Mouse (Mus musculus): ENCODE data around the gene Sema3g. TPM values are rescaled to one million over a fixed set of nuclear protein-coding genes. Genes with fewer than 3 reads are reported as not detected.

Gene Sema3g
- total RNA-seq, 2 experiments from 2014 or later = 0.02 to 0.04 TPM

DNA sequence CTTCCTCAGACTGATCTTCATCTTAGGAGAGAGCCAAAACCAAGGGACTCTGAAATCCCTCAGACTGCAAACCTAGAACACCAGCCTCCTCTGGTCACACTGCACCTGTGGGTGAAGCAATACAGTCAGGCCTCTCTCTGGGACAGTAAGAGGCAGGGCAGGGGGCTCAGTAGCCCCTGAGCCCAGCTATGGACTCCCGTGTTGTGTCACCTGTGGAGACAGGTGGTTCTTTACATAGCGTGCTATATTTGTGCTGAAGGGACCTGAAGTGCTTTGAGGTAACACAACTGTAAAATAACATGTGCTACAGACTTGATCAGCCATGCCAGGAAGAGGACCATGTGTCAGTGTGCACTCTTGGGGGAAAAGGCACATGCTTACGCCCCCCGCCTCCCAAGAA is 22.1 kb upstream of the Sema3g start:
- no peak for ATAC-seq (replicated peaks; ENCODE audit: poor library complexity)

DNA sequence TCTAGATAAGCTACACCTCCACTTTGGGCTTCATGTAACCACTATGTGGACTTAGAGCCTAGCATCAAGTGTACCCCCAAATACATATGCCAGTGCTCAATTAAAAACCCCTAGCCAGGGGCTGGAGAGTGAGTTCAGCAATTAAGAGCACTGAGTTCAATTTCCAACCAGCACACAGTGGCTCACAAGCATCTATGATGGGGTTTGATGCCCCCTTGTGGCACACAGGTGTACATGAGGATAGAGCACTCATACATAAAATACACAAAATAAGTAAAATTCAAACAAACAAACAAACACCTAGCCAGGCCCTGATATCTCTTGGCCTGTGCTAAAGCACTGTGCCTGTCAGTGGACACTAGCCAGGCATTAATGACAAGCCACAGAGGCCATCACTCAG is 21.7 kb upstream of the Sema3g start:
- peak; percentile 65 for ATAC-seq (replicated peaks; ENCODE audit: poor library complexity)

DNA sequence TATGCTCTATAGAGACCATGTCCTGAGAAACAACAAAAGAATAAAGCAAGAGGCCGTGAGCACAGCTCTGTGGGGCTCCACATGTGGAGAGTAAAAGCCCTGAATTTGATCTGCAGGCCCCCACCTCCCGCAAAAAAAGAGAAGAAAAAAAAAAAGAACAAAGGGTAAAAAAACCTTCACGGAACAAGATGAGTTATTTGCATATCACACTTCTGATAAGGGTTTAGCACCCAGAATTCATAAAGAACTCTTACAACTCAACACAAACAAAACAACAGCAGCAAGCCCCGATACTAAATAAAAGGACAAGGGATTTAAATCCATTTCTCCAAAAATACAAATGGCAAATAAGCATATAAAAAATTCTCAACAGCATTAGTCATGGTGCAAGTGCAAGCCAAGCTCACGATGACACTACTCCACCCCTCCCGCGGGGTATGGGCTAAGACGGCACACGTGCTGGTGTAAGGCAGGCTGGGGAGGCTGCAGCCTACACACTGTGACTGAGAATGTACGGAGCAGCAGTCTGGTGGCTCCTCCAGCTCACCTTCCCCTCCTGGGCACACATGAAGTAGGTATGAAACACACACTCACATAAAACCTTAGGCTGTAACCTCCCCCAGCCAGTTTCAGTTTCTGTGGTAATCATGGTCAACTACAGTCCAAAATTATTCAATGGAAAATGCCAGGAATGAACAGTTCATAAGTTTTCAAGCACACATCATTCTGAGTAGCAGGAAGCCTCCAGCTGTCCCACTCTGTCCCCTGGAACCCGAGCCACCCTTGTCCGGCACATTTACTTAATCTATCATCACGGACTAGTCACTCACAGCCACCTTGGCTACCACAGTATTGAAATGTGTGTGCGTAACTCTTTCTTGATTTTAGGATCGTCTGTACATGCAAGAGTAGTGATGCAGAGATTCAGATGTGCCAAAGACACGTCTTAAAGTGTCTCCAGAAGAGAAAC is 19.8 kb upstream of the Sema3g start:
- ATAC-seq (replicated peaks; ENCODE audit: poor library complexity) = peak; percentile 50

DNA sequence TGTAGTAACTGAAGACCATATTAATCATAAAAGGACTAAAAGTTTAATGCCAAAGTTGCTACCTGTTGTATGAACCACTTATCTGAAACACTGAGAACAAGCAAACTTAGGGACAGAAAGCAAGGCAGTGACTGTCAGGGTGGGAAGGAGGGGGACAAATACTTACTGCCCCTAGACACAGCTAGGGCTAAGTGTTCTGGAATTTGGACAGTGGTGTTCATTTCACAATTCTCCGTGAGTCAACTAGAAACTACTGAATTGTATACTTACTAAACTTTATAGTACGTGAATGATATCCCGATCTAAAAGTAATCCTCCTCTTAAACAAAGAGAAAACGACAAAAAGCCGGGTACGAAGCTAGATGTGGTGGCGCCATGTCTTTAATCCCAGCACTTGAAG is 18.1 kb upstream of the Sema3g start:
- no peak for ATAC-seq (replicated peaks; ENCODE audit: poor library complexity)

GRCm38 (mm10) chr14:31200038-31200437 is 17.6 kb upstream of the Sema3g start:
- ATAC-seq (replicated peaks; ENCODE audit: poor library complexity) = no peak

DNA sequence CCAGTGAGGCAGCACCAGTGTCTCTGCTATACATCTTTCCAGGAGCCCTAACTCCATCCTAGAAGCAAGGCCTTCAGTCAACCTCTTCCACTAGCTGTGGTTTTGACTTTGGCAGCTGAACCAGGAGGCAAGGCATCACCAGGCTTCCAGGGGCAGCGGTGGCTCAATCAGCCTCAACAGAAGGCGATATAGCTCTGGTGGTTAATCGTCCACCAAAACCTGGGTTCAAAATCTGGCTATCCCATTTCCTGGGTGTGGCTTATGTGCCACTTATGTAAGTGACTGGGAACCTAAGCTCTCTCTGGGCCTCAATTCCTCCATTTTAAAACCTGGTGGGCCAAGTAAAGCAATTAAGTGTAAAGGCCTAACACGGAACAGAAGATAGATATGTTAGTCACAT is 12.8 kb upstream of the Sema3g start:
- ATAC-seq (replicated peaks; ENCODE audit: poor library complexity) = peak; percentile 43

DNA sequence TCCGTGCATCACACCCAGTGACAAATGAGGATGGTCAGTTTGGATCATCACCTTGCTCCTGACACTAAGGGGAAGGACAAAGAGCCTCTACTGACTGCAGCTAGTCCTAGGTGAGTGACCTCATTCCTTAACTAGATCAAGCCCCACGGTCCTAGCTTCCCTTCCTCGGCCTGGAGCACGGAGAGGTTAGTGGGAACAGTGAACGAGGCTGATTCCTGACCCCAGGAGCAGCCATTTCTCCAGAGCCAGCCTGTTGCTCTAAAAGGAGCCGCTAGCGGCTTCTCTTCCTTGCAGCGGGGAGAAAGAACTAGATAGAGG is 12.5 kb upstream of the Sema3g start:
- no peak for ATAC-seq (replicated peaks; ENCODE audit: poor library complexity)

DNA sequence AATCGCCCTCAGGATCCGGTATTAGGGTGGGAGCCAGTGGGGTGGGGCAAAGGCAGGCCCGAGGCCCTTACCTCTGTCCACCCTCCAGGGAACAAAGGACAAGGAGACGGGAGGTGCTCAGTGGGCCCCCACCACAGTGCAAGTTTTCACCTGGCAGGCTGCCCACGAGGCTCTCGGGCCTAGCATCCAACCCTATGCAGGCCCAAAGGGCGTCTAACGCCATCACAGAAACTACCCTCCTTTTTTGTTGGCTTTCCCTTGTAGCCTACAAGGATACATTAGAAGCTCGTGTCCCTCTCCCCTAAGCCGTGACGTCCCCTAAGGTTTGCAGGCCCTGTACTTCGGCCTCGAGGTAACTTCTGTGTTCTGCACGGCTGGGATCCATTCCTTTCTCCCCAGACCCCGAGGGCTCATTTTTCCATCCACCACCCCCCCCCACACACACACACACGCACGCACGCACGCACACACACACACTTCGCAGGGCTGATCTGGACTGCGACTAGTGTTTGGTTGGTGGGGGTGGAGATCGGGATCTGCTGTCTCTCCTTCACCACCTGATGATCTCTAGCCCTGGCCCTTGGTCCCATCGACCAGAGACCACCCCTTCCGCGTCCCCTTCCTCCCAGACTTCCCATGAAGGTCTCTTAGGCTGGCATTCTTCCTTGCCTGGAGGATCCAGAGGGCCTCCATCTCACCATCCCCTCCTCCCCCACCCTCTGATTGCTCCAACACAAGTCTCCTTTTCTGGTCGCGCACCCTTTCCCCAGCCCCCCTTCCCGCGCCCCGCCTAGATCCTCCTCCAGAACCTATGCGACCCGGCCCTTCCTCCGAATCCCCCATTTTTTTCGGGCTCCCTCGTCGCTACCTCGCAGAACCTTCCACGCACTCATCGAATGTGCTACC is 11.8 kb upstream of the Sema3g start:
- peak; percentile 20 for ATAC-seq (replicated peaks; ENCODE audit: poor library complexity)

GRCm38 (mm10) chr14:31206472-31206981 is 11.1 kb upstream of the Sema3g start:
- ATAC-seq (replicated peaks; ENCODE audit: poor library complexity) = peak; percentile 84

DNA sequence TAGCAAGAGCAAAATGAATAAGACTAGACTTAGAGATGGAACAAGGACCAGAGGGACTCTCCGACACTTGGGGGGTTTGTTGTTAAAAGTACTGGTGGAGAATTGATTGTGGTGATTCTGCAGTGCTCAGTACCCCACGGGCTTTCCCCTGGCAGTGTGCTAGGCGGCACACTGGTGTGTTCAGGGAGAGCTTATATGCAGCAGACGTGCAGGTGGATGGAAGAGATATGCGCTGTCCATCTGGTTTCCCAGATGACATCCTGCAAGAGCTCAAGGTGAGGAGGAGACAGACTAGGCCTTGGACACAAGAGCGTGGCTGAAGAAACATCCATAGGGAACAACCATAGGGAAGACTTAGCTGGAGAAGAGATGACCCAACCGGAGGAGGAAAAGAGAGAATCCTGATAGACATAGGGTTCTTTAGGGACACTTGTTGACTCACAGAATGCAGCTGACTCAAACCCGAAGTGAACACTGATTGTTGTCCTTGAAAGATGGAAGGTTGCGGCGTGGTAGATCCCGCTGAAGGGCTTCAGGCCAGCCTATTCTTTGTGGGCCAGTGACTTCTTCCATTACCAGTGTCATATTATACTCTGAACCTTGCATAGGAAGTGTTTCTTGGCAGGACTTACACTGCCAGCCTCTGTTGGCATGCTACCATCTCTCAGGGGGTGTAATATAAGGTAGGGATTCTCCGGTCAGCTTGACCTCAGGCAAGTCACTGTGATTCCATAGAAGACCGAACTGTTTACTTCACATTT is 10.4 kb upstream of the Sema3g start:
- peak; percentile 46 for ATAC-seq (replicated peaks; ENCODE audit: poor library complexity)

DNA sequence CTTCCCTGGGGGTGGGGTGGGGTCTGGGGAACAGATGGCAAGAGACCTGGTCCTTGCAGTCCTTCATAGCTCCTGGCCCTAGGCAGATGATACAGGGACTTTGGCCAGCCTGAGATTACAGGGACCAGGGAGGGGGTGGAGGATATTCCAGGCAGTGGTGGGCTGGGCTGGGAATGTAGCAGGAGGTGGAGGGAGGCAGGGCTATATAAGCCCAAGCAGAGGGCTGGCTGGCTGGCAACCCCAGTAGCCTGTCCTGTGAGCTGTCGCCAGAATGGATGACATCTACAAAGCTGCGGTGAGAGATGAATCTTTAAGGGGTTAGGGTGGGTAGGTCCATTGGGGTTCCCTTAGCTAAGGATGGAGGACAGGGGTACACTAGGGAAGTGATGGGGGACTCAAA is 9.6 kb upstream of the Sema3g start, which contains the start of gene Tnnc1:
Gene Tnnc1, plus strand, starts transcription at position 229 of the 400 bp plus-strand sequence.
- no peak for ATAC-seq (replicated peaks; ENCODE audit: poor library complexity)

DNA sequence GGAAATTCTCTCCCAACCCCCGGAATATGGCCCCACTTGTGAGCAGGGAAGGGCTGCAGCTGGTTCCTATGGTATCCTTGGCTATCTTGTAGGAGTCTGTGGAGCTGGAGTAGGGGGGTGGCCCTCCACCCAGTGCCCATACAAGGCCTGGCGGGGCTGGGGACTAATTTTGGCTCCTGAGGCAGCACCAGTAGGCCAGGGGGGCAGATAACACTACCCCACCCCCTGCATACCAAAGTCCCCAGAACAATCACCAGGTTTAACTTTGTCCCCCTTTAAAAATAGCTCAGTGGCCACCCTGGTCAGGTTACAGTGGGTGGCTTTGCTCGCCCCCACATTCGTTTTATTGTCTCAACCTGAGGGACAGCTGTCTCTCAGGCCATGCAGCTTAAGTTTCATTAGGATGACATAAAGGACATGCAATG is 8.5 kb upstream of the Sema3g start:
- no peak for ATAC-seq (replicated peaks; ENCODE audit: poor library complexity)

DNA sequence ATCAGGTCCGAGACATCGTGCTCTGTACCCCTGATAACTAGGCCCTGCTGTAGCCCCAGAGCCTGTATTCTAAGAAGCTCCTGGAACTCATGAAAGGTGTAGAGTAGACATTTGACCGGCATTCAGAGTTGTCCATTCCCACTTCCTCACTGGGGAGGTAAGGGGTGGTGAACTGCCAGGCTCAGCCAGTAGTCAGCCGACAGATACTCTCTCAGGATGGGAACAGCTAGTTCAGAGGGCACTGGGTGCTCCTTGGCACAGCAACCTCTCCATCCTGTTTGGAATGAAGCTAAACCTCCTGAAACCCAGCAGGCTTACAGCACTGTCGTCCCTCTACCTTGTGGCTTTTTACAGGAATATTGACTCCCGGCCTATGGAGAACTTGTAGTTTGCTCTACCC is 5.8 kb upstream of the Sema3g start:
- no peak for ATAC-seq (replicated peaks; ENCODE audit: poor library complexity)

DNA sequence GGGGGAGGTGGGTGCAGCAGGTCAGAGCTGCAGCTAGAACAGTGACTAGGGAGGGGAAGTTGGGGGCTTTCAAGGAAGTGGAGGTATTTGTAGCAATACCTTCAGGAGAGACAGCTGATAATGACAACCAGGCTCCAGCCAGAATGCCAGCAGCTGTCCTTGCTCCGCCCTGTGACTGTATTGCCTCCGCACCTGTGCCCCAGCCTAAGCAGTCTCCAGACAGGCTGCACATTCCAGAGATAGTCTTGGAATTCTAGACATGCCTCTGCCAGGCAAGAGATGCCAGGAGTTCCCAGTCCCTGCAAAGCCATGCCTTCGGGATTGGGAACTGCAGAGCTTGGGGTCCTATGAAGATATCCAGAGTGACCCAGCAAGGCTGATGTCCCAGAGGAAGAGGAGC is 5.2 kb upstream of the Sema3g start:
- ATAC-seq (replicated peaks; ENCODE audit: poor library complexity) = no peak

GRCm38 (mm10) chr14:31213868-31214267 is 3.8 kb upstream of the Sema3g start:
- ATAC-seq (replicated peaks; ENCODE audit: poor library complexity) = no peak

- no peak for ATAC-seq (replicated peaks; ENCODE audit: poor library complexity)
Observed at GRCm38 (mm10) chr14:31214684-31215083, 3.0 kb upstream of the Sema3g start.

- ATAC-seq (replicated peaks; ENCODE audit: poor library complexity) = peak; percentile 82
Observed at GRCm38 (mm10) chr14:31215157-31216002, 2.3 kb upstream of the Sema3g start.

DNA sequence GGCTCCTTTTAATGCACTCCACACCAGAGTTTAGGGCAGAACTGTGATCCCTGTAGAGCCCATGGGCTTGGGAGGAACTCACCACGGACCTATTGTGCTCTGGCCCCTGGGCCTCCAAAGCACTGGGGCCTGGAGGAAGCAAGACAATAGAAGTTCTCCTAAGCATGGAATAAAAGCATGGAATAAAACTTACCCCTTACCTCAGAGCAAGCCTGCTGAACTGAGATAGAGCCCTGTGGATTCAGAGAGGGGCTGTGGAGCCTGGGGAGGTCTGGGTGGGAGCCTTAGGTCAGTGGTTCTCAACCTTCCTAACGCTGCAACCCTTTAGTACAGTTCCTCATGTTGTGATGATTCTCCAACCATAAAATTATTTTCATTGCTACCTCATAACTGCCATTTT is 814 bp upstream of the Sema3g start, which contains the start of gene Nisch:
Gene Nisch, minus strand, starts transcription at position 101 of the 400 bp plus-strand sequence.
- no peak for ATAC-seq (replicated peaks; ENCODE audit: poor library complexity)

- ATAC-seq (replicated peaks; ENCODE audit: poor library complexity) = peak; percentile 79
Observed at GRCm38 (mm10) chr14:31226978-31227377, 9.3 kb downstream of the Sema3g start.

- ATAC-seq (replicated peaks; ENCODE audit: poor library complexity) = peak; percentile 40
Observed at GRCm38 (mm10) chr14:31228234-31228633, 10.6 kb downstream of the Sema3g start.

All from megakaryocyte progenitor cell, adult 5-6 weeks (primary cell).